Mouse (Mus musculus): Measurements from ENCODE around the gene Cavin1. TPM values are rescaled to one million over a fixed set of nuclear protein-coding genes. Genes with fewer than 3 reads are reported as not detected.

The Cavin1 gene
- total RNA-seq, 2 experiments from 2014 or later: not detected

GRCm38 (mm10) chr11:100924386-100924919 is 46.2 kb downstream of the Cavin1 start:
- no peak for ATAC-seq (replicated peaks; ENCODE audit: low FRiP score, poor library complexity, severe bottlenecking)

GRCm38 (mm10) chr11:100920887-100921624 is 49.6 kb downstream of the Cavin1 start:
- no peak for ATAC-seq (replicated peaks; ENCODE audit: low FRiP score, poor library complexity, severe bottlenecking)

- ATAC-seq (replicated peaks; ENCODE audit: low FRiP score, poor library complexity, severe bottlenecking): no peak
Observed at GRCm38 (mm10) chr11:100918007-100918406, 52.7 kb downstream of the Cavin1 start.

GRCm38 (mm10) chr11:100916432-100916971 is 54.2 kb downstream of the Cavin1 start:
- no peak for ATAC-seq (replicated peaks; ENCODE audit: low FRiP score, poor library complexity, severe bottlenecking)

GRCm38 (mm10) chr11:100915063-100915462 is 55.6 kb downstream of the Cavin1 start:
- ATAC-seq (replicated peaks; ENCODE audit: low FRiP score, poor library complexity, severe bottlenecking): no peak

- ATAC-seq (replicated peaks; ENCODE audit: low FRiP score, poor library complexity, severe bottlenecking): no peak
Observed at GRCm38 (mm10) chr11:100914415-100914814, 56.3 kb downstream of the Cavin1 start.

- ATAC-seq (replicated peaks; ENCODE audit: low FRiP score, poor library complexity, severe bottlenecking): no peak
Observed at GRCm38 (mm10) chr11:100912401-100913155, 58.1 kb downstream of the Cavin1 start.

GRCm38 (mm10) chr11:100908567-100908966 is 62.1 kb downstream of the Cavin1 start:
- no peak for ATAC-seq (replicated peaks; ENCODE audit: low FRiP score, poor library complexity, severe bottlenecking)

- no peak for ATAC-seq (replicated peaks; ENCODE audit: low FRiP score, poor library complexity, severe bottlenecking)
Observed at GRCm38 (mm10) chr11:100908112-100908511, 62.6 kb downstream of the Cavin1 start.

GRCm38 (mm10) chr11:100906885-100907284 is 63.8 kb downstream of the Cavin1 start:
- ATAC-seq (replicated peaks; ENCODE audit: low FRiP score, poor library complexity, severe bottlenecking): no peak

Other genes with a start within 250 kb of the Cavin1 start
- 99.8 and 136 TPM in 2 replicates for gene Rab5c, start 232.7 kb downstream of the Cavin1 start, total RNA-seq (2015; ENCODE audit: low replicate concordance)
- 80.2 and 110 TPM in 2 replicates for gene Rab5c, start 232.7 kb downstream of the Cavin1 start, total RNA-seq (2017; ENCODE audit: low replicate concordance)
- gene Kcnh4, start 210.9 kb downstream of the Cavin1 start, total RNA-seq (2015; ENCODE audit: low replicate concordance): not detected in 2 replicates
- gene Kcnh4, start 210.9 kb downstream of the Cavin1 start, total RNA-seq (2017; ENCODE audit: low replicate concordance): not detected in 2 replicates
- not detected in 2 replicates for gene Hcrt, start 208.0 kb downstream of the Cavin1 start, total RNA-seq (2015; ENCODE audit: low replicate concordance)
- not detected in 2 replicates for gene Hcrt, start 208.0 kb downstream of the Cavin1 start, total RNA-seq (2017; ENCODE audit: low replicate concordance)
- gene Ghdc, start 199.9 kb downstream of the Cavin1 start, total RNA-seq (2015; ENCODE audit: low replicate concordance): 0.72 and 0.84 TPM in 2 replicates
- gene Ghdc, start 199.9 kb downstream of the Cavin1 start, total RNA-seq (2017; ENCODE audit: low replicate concordance): 0.51 and 1.4 TPM in 2 replicates
- 5.9 and 10.1 TPM in 2 replicates for gene Stat5b, start 120.2 kb downstream of the Cavin1 start, total RNA-seq (2015; ENCODE audit: low replicate concordance)
- 7.0 and 10.3 TPM in 2 replicates for gene Stat5b, start 120.2 kb downstream of the Cavin1 start, total RNA-seq (2017; ENCODE audit: low replicate concordance)
- gene Stat5a, start 111.5 kb downstream of the Cavin1 start, total RNA-seq (2015; ENCODE audit: low replicate concordance): 3.2 and 7.5 TPM in 2 replicates
- gene Stat5a, start 111.5 kb downstream of the Cavin1 start, total RNA-seq (2017; ENCODE audit: low replicate concordance): 5.3 and 5.4 TPM in 2 replicates
- 31.0 and 31.4 TPM in 2 replicates for gene Stat3, start 31.3 kb downstream of the Cavin1 start, total RNA-seq (2015; ENCODE audit: low replicate concordance)
- gene Stat3, start 31.3 kb downstream of the Cavin1 start, total RNA-seq (2017; ENCODE audit: low replicate concordance): 26.2 and 26.6 TPM in 2 replicates
- 316 and 341 TPM in 2 replicates for gene Atp6v0a1, start 38.6 kb upstream of the Cavin1 start, total RNA-seq (2015; ENCODE audit: low replicate concordance)
- gene Atp6v0a1, start 38.6 kb upstream of the Cavin1 start, total RNA-seq (2017; ENCODE audit: low replicate concordance): 355 and 494 TPM in 2 replicates
- gene Naglu, start 99.1 kb upstream of the Cavin1 start, total RNA-seq (2015; ENCODE audit: low replicate concordance): 2.2 and 3.8 TPM in 2 replicates
- 4.5 and 9.9 TPM in 2 replicates for gene Naglu, start 99.1 kb upstream of the Cavin1 start, total RNA-seq (2017; ENCODE audit: low replicate concordance)
- gene Hsd17b1, start 107.5 kb upstream of the Cavin1 start, total RNA-seq (2015; ENCODE audit: low replicate concordance): 2.2 TPM in 1 of 2 replicates, not detected in the other
- gene Hsd17b1, start 107.5 kb upstream of the Cavin1 start, total RNA-seq (2017; ENCODE audit: low replicate concordance): 0.26 TPM in 1 of 2 replicates, not detected in the other
- gene Coasy, start 111.7 kb upstream of the Cavin1 start, total RNA-seq (2015; ENCODE audit: low replicate concordance): 2.5 and 3.8 TPM in 2 replicates
- gene Coasy, start 111.7 kb upstream of the Cavin1 start, total RNA-seq (2017; ENCODE audit: low replicate concordance): 1.7 and 6.8 TPM in 2 replicates
- gene Mlx, start 116.4 kb upstream of the Cavin1 start, total RNA-seq (2015; ENCODE audit: low replicate concordance): 36.0 and 43.6 TPM in 2 replicates
- 16.8 and 26.4 TPM in 2 replicates for gene Mlx, start 116.4 kb upstream of the Cavin1 start, total RNA-seq (2017; ENCODE audit: low replicate concordance)
- gene Psmc3ip, start 124.5 kb upstream of the Cavin1 start, total RNA-seq (2015; ENCODE audit: low replicate concordance): 5.9 and 7.9 TPM in 2 replicates
- 13.2 and 29.0 TPM in 2 replicates for gene Psmc3ip, start 124.5 kb upstream of the Cavin1 start, total RNA-seq (2017; ENCODE audit: low replicate concordance)
- gene Retreg3, start 149.0 kb upstream of the Cavin1 start, total RNA-seq (2015; ENCODE audit: low replicate concordance): 24.5 and 25.6 TPM in 2 replicates
- gene Retreg3, start 149.0 kb upstream of the Cavin1 start, total RNA-seq (2017; ENCODE audit: low replicate concordance): 38.7 and 57.9 TPM in 2 replicates
- gene Tubg1, start 149.1 kb upstream of the Cavin1 start, total RNA-seq (2015; ENCODE audit: low replicate concordance): 29.3 and 38.2 TPM in 2 replicates
- gene Tubg1, start 149.1 kb upstream of the Cavin1 start, total RNA-seq (2017; ENCODE audit: low replicate concordance): 30.8 and 40.7 TPM in 2 replicates
- not detected in 2 replicates for gene Tubg2, start 185.0 kb upstream of the Cavin1 start, total RNA-seq (2015; ENCODE audit: low replicate concordance)
- not detected in 2 replicates for gene Tubg2, start 185.0 kb upstream of the Cavin1 start, total RNA-seq (2017; ENCODE audit: low replicate concordance)
- not detected in 2 replicates for gene Cntnap1, start 199.6 kb upstream of the Cavin1 start, total RNA-seq (2015; ENCODE audit: low replicate concordance)
- gene Cntnap1, start 199.6 kb upstream of the Cavin1 start, total RNA-seq (2017; ENCODE audit: low replicate concordance): not detected in 2 replicates
- not detected in 2 replicates for gene Plekhh3, start 200.5 kb upstream of the Cavin1 start, total RNA-seq (2015; ENCODE audit: low replicate concordance)
- not detected in 2 replicates for gene Plekhh3, start 200.5 kb upstream of the Cavin1 start, total RNA-seq (2017; ENCODE audit: low replicate concordance)
- gene Ccr10, start 204.6 kb upstream of the Cavin1 start, total RNA-seq (2015; ENCODE audit: low replicate concordance): not detected in 2 replicates
- not detected in 2 replicates for gene Ccr10, start 204.6 kb upstream of the Cavin1 start, total RNA-seq (2017; ENCODE audit: low replicate concordance)